Mouse (Mus musculus) olfactory bulb, adult 2 months (tissue): ENCODE results near the gene Atxn10.

Experiments
- CTCF ChIP-seq: fragments of 200-500 bp; IDR thresholded peaks from 2 replicates; pipeline ENCODE4 v1.5.1; 2012; ENCODE audit warnings: low read depth, mild to moderate bottlenecking, low read length, moderate library complexity; ENCODE audit not compliant: insufficient read depth
- POLR2A ChIP-seq: fragments of 200-500 bp; IDR thresholded peaks from 2 replicates; pipeline ENCODE4 v1.6.1; 2012; ENCODE audit warnings: mild to moderate bottlenecking, low read depth, low read length, moderate library complexity; ENCODE audit not compliant: insufficient read depth

DNA sequence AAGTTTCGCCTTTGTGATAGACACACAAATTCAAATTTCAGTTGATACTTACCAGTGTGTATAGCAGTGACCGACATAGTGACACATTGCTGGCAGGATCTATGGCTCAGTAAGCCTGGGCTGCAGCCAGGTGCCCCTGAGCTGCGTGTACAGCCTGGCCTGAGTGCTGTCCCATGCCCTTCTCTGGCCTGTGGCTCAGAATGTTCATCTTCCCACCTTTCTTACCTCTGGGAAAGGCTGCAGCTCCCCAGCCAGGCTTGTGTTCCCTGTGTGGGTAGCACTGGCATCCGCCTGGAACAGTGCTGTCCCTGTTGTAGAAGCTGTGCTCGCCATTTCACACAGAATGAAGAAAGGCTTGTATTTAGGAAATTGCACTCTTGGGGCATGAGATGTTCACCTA is 72.7 kb downstream of the Atxn10 start:
- no peak for TF ChIP-seq CTCF
- TF ChIP-seq POLR2A = no peak
